Mouse (Mus musculus) liver, adult 2 months (tissue): Measurements from ENCODE around the gene Olfr469. TPM values are rescaled to one million over a fixed set of nuclear protein-coding genes. Genes with fewer than 3 reads are reported as not detected.
A peak's percentile ranks its signal among the peaks of the same experiment; 100 is the strongest.

ENCODE experiments used
- DNase-seq: peaks from one replicate; pipeline ENCODE4 v3.0.0-alpha.2; 2011; ENCODE audit warnings: low read depth, low spot score; ENCODE audit errors: extremely low read depth
- H3K27ac ChIP-seq: fragments of 200-500 bp; replicated peaks from 2 replicates; pipeline ENCODE4 v1.5.1; 2012; ENCODE audit warnings: low read depth, mild to moderate bottlenecking, control low read depth, inconsistent platforms, low read length; ENCODE audit not compliant: insufficient read depth
- H3K27me3 ChIP-seq: fragments of 200-500 bp; 2 replicates; pipeline ENCODE4 v1.6.1; 2012; ENCODE audit warnings: mild to moderate bottlenecking, moderate library complexity, low read length, inconsistent platforms; ENCODE audit not compliant: control insufficient read depth, insufficient read depth
- H3K36me3 ChIP-seq: fragments of 200-500 bp; 2 replicates; pipeline ENCODE4 v1.6.1; 2012; ENCODE audit warnings: low read length, inconsistent platforms; ENCODE audit not compliant: control insufficient read depth, insufficient read depth
- H3K4me1 ChIP-seq: fragments of 200-500 bp; 2 replicates; pipeline ENCODE4 v1.6.1; 2011; ENCODE audit warnings: low read length; ENCODE audit not compliant: control insufficient read depth, insufficient read depth
- H3K4me3 ChIP-seq: fragments of 200-500 bp; 2 replicates; pipeline ENCODE4 v1.5.1; 2011; ENCODE audit warnings: low read depth, mild to moderate bottlenecking, control low read depth, low read length, moderate library complexity; ENCODE audit not compliant: insufficient read depth
- H3K79me2 ChIP-seq: fragments of 200-500 bp; 2 replicates; pipeline ENCODE4 v1.6.1; 2012; ENCODE audit warnings: inconsistent platforms, mild to moderate bottlenecking, low read length, moderate library complexity; ENCODE audit not compliant: control insufficient read depth, insufficient read depth
- H3K9ac ChIP-seq: fragments of 200-500 bp; 2 replicates; pipeline ENCODE4 v1.6.1; 2012; ENCODE audit warnings: low read depth, mild to moderate bottlenecking, control low read depth, inconsistent platforms, low read length
- CTCF ChIP-seq: fragments of 200-500 bp; IDR thresholded peaks from 2 replicates; pipeline ENCODE4 v1.5.1; 2011; ENCODE audit warnings: low read depth, low read length, control low read depth
- POLR2A ChIP-seq: fragments of 200-500 bp; IDR thresholded peaks from 2 replicates; pipeline ENCODE4 v1.6.1; 2011; ENCODE audit warnings: low read length, control low read depth; ENCODE audit not compliant: insufficient read depth; ENCODE audit errors: extremely low read depth
- WGBS: fragments of 180-500 bp; shearing (Covaris S2); methylation state at CpG from one replicate; pipeline ENCODE4 v1.1.7; 2018; 5-methylcytosine and 5-hydroxymethylcytosine counted together
- polyA plus RNA-seq: library from polyadenylated mRNA; depleted of rRNA; stranded (reverse); fragments of >200 nt; gene quantifications from 2 replicates; pipeline ENCODE4 v1.2.3, GENCODE M21; 2012
- total RNA-seq: library from RNA; depleted of rRNA; stranded (reverse); fragments of >200 nt; gene quantifications from 2 replicates; pipeline ENCODE4 v1.2.3, GENCODE M21; 2014

The Olfr469 gene
- total and polyA plus RNA-seq, 2 experiments: not detected

DNA sequence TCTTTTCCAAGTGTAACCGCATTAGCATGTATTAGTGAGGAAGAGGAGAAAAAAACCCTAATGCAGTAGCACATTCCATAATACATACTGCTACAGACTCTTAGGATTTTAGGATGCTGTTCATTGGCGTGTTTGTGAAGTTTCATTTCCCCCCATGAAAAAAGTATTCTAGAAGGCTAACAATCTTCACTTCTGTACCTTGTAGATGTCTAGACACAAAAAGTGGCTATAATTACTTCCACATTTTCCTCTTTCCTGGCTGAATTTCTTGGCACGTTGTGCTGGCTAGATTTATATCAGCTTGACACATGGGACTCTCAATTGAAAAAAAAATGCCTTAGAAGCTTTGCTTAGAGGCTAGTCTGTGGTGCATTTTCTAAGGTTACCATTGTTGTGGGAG lies 23.2 kb downstream of the Olfr469 start:
- Histone ChIP-seq H3K79me2 (no peaks in the 10 kb centered on the region), H3K27ac (no peak overlapping the region), H3K4me1 (no peaks in the 10 kb centered on the region), H3K36me3 (no peaks in the 10 kb centered on the region), H3K9ac (no peak overlapping the region), H3K4me3 (no peak overlapping the region), H3K27me3 (peaks cover 3% of the 10 kb centered on the region; the same call in 1 of the 2 replicates)
- no peak for TF ChIP-seq POLR2A
- TF ChIP-seq CTCF: no peak
- no peak for DNase-seq
- 72% methylated on average over 3 of the region's 3 CpGs for WGBS

DNA sequence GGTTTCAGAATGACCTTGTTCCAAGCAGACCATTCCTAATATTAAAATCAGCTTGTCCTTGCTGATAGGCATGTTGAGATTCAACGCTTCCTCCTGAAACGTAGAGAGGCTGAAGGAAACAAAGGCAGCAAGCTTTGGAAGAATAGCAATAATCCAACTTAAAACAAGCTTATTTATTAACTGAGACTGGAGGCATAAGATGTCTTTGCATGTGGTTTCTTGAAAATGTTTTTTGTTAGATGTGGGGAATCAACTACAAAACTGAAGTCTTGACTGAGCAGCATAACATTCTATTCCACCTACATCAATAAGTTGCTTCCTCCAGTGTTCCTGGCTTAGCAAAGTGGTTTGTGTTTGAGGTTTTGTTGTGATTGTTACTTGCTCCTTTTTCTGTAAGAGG lies 24.2 kb downstream of the Olfr469 start, which contains the start of gene Ovch2:
TSS of gene Ovch2 (minus strand) at position 101 of the 400 bp plus-strand sequence.
- Histone ChIP-seq H3K27ac (no peak within 1 kb of the TSS), H3K4me1 (no peaks in the 10 kb centered on the region), H3K27me3 (peaks cover 3% of the 10 kb centered on the region; the same call in 1 of the 2 replicates), H3K36me3 (no peaks in the 10 kb centered on the region), H3K4me3 (no peak within 1 kb of the TSS), H3K79me2 (no peaks in the 10 kb centered on the region), H3K9ac (no peak within 1 kb of the TSS)
- 81% methylated on average over 2 of the region's 2 CpGs for WGBS
- TF ChIP-seq POLR2A: no peak
- no peak for TF ChIP-seq CTCF
- no peak for DNase-seq

DNA sequence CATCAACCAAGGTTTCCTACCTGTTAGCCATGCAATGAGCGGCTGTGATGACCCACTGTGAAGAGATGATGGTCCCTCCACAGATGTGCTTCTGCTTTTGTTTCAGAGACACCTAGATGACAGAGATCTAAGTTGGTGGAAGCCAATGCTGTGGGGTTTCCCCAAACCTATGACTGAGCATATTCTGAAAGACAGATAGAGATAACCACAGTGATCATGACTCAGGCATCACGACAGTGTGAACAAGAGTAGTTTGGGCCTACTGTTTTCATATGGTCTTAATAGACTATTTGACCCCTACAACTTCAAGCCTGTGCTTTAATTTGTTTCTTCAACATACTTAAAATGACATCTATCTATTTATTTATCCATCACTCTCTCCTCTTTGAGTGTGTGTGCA lies 28.8 kb downstream of the Olfr469 start:
- H3K27me3 ChIP-seq: no peaks in the 10 kb centered on the region
- DNase-seq: no peak
- no peak overlapping the region for H3K9ac ChIP-seq
- no peaks in the 10 kb centered on the region for H3K79me2 ChIP-seq
- no peaks in the 10 kb centered on the region for H3K4me1 ChIP-seq
- 88% methylated on average over 2 of the region's 2 CpGs for WGBS
- TF ChIP-seq CTCF (no peak), POLR2A (no peak)
- no peaks in the 10 kb centered on the region for H3K36me3 ChIP-seq
- no peak overlapping the region for H3K4me3 ChIP-seq
- no peak overlapping the region for H3K27ac ChIP-seq

DNA sequence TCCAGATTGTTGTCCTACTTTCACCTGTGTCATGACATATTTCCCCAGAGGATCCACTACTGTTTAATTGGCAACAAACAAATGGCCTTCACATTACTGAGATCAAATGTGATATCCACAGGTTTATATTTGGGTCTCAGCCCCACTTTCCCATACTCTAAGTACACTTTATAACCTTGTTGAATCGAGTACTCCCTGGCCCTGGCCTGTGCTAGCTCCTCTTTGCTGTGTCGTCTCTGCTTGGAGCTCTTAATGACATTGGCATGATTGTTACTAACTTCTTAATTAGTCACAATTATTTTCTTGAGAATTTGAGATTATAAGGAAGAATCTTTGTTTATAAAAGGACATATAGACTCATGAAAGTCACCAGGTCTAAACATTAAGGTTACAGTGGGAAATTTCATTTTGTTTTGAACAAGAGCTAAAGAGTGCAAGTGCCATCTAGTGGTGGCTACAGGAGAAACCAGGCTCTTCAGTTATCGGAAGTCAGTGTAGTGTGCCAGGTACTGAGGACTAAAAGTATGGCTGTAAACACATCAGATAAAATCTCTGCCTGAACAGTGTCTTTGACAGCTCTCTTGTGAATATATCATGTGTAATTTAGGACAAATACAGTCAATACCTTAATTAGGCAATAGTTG lies 37.2 kb downstream of the Olfr469 start:
- H3K27ac ChIP-seq: no peak overlapping the region
- DNase-seq: peak; percentile 25
- no peaks in the 10 kb centered on the region for H3K79me2 ChIP-seq
- no peak overlapping the region for H3K4me3 ChIP-seq
- H3K9ac ChIP-seq: no peak overlapping the region
- 51% methylated on average over 3 of the region's 3 CpGs for WGBS
- no peaks in the 10 kb centered on the region for H3K27me3 ChIP-seq
- no peaks in the 10 kb centered on the region for H3K36me3 ChIP-seq
- no peaks in the 10 kb centered on the region for H3K4me1 ChIP-seq
- TF ChIP-seq POLR2A (no peak), CTCF (0 out of 2 replicates have a peak, but pooled peaks have one; percentile 6)

DNA sequence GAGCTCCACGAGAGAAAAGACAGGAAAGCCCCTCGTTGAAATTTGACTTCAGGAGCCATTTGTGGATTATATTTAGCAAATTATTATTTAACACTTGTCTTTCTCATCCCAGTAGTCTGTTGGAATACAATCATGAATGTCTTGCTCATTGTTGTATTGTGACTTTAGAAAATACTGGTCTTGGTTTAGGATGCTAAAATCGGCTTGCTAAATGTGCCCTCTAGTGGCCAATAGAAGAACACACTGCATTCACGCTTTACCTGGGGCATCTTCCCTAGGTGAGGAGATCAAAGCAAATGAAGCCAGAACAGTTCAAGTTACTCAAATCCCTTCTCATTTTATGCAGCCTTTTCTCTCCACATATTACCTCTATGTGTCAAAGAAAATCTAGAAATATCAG lies 45.7 kb downstream of the Olfr469 start:
- Histone ChIP-seq H3K4me3 (no peak overlapping the region), H3K4me1 (no peaks in the 10 kb centered on the region), H3K79me2 (no peaks in the 10 kb centered on the region), H3K27me3 (no peaks in the 10 kb centered on the region), H3K9ac (no peak overlapping the region), H3K36me3 (no peaks in the 10 kb centered on the region), H3K27ac (no peak overlapping the region)
- WGBS: 38% methylated on average over 4 of the region's 4 CpGs
- TF ChIP-seq CTCF: peak; percentile 36
- no peak for TF ChIP-seq POLR2A
- peak; percentile 20 for DNase-seq

DNA sequence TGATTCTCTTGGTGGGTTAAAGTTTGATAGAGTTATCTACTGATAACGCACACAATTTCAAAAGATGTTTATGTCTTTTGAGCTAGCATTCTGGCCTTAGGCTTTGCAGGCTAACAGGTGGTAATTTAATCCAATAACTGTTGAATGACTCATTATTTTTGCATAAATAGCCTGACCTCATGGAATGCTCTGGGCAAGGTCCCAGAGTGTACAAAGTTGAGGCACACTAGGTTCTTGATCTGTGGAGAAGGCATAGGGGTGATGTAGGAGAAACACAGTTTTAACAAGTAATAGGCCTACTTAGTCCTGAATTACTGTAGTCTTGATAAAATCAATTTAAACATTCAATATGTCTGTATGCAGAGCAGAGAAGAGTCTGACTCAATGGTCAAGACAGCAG lies 47.1 kb downstream of the Olfr469 start:
- TF ChIP-seq POLR2A: no peak
- TF ChIP-seq CTCF: no peak
- H3K9ac ChIP-seq: no peak overlapping the region
- H3K27me3 ChIP-seq: no peaks in the 10 kb centered on the region
- no peak overlapping the region for H3K4me3 ChIP-seq
- WGBS: 43% methylated on average over 1 of the region's 1 CpGs
- DNase-seq: no peak
- no peaks in the 10 kb centered on the region for H3K36me3 ChIP-seq
- no peak overlapping the region for H3K27ac ChIP-seq
- H3K4me1 ChIP-seq: no peaks in the 10 kb centered on the region
- H3K79me2 ChIP-seq: no peaks in the 10 kb centered on the region
